Mouse (Mus musculus) cerebellum, adult 18-20 months (tissue): ENCODE results near the gene Wsb1.
A peak's percentile ranks its signal among the peaks of the same experiment; 100 is the strongest.
"Not testable (repeated sequence)": the region's sequence is repeated elsewhere in the genome, so short reads cannot be mapped to it uniquely, and the experiment has no call there.

Experiments
- DNase-seq, 2 experiments: peaks; one replicate each; pipeline ENCODE4 v3.0.0; 2021

The Wsb1 gene

DNA sequence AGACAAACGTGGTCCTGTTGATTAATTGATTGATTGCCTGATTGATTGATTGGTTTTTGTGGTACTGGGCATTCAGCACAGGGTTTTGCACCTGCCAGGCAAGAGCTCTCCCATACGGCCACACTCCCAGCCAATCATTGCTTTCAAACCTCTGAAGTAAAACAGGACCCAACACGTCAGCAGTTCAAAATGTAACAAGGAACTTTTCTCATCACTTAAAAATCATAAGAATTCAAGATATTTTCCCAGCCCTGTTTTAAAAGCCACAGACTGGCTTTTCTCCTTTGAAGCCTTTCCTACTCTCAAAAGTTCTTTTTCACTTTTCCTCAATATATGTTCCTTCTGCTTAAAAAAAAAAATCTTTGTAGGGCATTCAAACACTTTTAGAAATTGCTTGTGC, 9.9 kb upstream of the Wsb1 start:
- DNase-seq, result no peak

DNA sequence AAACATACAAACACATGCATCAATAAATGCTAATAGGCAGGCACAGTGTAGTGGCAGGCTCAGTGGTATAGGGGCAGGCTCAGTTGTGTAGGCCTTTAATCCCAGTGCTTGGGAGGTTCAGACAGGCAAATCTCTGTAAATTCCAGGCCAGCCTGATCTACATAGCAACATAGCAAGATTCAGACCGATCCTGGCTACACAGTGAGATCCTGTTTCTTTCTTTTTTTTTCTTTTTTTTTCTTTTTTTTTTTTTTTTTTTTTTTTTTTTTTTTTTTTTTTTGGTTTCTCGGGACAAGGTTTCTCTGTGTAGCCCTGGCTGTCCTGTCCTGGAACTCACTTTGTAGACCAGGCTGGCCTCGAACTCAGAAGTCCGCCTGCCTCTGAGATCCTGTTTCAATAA, 5.7 kb upstream of the Wsb1 start:
- DNase-seq, result not testable (repeated sequence)

DNA sequence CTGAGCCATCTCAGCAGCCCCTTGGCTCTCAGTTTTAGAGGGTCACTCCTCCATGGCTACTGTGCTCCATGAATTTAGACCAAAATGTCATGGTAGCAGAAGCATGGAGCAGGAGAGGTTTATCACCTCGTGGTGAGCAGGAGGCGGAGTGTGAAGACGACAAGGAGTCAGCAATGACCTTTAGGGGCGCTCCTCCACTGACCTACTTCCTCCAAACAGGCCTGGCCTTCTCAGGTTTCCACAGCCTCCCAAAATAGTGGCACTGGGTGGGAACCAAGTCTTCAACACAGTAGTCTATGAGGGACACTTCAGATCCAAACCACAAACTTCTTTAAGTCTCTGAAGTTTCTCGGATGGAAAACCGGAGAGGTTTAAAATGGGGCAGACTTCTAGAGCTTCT, 4.3 kb upstream of the Wsb1 start:
- no peak for DNase-seq

DNA sequence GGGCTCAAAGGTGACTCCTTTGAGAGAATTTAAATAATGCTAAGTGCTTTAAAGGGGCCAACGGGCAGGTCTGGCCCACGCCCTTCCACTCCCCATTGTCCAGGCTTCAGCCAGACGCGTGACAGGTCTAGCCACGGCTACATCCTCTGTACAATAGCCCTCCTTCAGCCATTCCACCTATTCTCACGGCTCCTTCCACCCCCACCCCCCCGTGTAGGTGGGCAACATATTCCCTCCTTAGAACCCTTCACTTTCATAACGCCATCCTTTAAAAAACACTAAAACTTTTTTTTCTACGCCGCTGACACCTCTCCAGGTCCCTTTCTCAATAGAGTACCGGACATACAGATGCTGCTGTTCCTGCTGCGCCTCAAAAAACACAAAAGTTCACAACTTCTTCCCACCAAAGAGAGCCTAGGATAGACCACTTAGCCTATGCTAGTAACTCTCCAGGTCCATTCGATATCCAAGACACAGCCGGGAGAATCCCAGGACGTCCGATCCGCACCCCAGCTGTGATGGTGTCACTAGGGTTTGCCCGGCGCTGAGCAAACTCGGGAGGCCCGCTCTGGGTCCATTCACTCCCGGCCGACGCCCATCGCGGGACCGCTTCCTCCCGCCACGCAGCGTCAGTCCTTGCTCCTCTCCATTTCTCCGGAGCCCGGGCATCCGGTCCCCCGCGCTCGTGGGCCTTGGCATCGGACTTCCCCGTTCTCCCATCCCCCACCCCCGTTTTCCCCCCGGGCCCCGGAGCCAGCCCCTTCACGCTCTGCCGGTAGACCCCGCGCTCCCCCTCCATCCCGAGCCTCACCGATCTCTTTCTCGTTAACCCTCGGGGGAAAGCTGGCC, 705 bp downstream of the Wsb1 start:
- DNase-seq, result peak; percentile 48 to 62

DNA sequence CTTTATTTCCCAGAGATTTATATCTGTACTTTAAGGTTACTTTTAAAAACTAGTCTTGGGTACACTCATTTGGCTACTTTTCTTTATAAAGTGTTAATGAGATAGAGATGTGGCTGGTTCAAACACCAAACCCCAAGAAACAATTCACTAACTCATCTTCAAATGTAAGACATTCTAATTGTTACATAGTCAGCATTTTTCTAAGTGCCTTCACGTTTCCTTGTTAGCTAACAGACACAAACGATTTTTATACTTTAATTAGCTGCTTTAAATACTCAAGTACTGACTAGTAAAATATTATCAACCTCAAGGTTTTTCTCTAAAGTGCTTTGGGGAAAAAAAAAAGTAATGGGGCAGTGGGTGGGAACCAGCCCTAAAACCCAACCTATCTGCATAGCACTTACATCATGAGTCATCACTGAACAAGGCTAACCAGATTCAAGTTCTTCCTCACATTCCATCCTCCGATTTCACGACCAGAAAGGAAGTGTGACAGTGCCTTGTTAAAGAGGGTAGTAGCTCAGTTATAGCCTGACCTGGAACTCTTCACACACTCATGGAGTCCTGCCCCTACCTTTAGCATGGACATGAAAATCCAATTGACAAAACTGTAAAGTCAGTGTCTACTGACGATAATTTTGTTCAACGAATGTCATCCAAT, 1.5 kb downstream of the Wsb1 start:
- no peak for DNase-seq

DNA sequence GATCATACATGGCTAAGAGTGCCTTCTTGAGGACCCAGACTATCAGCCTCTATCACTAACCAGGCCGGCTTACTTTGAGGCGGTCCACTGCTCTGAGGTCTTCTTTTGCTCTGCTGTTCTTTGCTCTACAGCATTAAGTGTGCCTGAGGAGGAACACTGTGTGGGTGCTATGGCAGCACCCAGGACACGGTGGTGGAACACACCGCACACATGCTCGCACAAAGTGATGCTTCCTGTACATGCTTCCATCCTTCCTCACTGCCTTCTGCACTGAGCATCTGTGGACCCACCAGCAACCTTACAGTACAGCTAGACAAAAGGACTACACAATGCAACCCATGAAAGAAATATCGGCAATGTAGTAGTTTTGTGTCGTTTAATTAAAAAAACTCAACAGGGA, 15.4 kb downstream of the Wsb1 start:
- DNase-seq, result no peak

DNA sequence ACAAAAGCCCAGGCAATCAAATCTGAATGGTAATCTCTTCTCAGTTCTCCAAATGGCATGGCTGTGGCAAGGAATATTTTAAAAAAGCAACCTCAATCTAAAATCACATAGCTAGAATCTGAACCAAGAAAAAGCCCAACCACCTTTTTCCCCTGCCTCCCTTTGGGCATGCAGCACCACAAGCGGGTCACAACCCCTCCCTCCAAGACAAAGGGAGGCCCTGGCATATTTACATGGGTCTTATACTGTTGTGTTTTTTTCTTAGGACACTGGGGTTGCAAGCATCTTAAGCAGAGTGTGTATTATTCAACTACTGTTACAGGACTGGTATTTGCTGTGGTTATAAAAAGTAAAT, 16.1 kb downstream of the Wsb1 start:
- peak in 1 of 2 experiments; percentile 17 for DNase-seq

DNA sequence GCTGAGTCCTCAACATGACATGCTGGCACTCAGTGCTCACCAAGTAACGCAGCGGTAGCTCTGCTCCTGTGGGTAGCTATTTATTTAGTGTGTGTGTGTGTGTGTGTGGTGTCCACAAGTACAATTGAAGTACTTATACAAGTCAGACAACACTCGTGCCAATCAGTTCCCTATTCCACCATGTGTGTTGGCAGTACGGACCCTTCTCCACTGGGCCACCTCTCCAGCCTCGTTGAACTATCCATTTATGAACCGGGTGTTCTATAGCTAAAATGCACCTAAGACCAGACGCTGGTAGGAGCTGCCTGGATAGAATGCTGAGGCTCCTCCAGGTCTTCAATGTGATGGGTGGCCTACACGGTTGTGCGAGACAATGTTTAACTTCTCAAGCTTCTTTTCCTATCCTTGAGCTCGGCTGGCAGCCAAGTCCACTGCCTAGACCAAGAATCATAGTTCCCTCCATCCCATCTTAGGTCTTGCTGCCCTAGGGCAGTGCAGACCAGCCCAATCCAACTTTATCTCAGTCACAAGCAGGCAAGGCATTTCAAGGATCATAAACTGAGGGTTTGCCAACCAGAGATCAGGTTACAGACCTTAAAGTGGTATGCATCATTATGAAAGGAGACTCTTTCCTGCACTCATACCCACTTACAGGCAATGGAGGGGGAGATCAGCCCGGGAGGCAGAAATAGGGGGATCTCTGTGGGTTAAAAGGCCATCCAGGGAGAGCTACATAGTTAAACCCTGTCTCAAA, 16.6 kb downstream of the Wsb1 start:
- DNase-seq, result no peak

DNA sequence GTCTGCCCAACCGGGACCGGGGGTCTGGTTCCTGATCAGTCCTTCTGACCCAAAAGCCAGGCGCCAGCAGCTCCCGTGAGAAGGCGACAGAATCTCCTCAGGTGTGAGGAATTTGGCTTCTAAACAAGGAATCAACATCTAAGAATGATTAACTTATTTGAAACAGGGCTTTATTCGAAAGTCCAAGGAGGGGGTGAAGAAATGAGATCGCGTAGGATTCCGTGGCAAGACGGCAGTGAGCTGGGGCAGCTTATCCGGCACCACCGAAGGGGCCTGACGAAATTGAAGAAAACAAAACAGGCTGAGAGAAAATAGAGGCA, 24.3 kb downstream of the Wsb1 start:
- DNase-seq, result no peak

DNA sequence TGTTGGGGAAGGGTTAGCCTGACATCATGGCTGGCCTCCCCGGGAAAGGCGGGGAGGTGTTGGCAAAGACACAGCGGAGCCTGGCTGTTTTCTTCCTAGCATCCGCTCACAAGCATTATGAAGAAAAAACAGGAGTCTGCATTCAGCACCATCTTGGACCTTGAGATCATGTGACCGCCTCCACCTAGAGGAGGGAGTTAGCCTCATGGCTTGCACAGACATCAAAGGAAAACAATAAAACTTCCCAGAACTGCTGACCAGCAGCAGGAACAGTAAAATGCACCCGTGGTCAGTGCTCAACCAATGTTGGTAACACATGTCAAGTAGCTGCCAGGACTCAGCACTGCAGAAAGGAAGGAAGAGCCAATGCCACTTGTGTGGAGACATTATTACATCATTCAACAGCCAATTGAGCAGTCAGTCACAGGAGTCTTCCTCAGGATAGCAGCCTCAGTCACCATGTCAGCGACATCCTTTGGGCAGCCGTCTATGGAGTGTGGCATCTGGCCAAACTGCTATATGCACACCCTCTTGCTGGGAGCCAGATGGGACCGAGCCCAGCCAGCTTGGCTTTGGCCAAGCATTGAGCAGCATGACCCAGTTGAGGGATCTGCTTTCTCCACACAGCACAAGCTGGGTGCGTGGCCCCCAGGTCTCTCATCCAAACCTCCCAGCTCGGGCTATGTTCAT, 24.8 kb downstream of the Wsb1 start:
- DNase-seq, result peak; percentile 76 to 77

DNA sequence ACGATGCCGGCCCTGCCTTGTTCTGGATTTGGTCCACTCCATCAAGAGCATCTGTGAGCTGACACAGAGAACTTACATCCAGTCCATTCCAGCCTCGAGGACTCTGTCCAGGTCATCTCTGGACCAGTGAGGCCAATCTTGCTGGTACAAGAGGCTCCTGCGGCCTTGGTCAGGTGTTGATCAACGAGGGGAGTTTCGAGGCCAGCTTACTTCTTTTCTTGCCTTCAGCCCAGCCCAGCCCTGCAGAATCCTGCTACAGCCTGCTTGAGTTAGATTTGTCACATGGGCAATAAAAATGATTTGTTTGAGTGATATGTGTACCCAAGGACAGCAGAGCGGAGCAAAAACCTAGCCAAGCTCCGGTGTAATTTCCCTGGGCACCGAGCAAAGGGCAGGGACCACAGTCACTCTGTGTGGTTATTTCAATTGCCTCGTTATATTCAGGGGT, 25.4 kb downstream of the Wsb1 start:
- no peak for DNase-seq

DNA sequence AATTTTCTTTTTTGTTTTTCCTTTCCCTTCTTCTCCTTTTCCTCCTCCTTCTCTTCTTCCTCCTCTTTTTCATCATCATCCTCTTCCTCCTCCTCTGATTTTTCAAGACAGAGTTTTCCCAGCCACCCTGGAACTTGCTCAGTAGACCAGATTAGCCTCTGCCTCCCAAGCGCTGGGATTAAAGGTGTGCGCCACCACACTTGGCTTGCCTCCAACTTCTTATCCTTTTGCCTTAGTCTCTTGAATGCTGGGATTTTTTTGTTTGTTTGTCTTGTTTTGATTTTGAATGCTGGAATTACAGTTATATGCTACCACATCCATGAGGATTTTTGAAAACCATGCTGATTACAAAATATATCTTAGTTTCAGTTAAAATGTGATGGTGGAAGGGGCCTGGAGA, 26.4 kb downstream of the Wsb1 start:
- DNase-seq, result no peak

DNA sequence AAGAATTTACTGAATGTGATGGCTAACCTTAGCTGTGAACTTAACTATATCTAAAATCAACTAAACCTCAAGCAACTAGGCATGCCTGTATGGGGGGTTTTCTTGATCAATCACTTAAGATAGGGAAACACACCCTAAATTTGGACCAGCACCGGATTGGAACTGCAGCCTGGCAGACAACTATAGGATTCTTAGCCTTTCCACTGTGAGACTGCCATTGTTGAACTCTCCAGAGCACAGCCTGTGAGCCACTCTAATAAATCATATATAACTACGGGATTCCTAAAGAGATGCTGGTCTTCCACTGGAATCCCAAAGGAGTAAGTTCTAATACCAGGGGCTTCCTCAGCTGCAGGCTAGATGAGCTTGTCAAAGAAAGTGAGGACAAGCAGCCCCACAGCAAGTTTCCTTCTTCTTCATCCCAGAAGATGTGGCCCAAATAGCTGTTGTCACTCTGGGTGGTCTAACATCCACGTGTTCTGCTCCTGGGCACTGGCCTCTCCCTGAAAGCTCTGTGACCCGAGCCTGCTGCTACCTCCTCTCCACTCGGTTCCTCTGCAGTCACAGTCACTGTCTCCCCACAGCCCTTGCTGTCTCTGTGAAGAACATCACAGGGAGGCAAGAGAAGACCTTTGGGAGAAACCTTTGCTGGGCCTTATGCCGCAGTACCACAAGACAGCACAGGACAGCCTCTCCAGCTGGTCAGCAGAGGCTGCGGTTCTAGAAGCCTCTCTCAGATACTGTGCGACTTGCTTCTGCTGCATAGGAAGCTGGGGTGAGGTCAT, 28.9 kb downstream of the Wsb1 start:
- no peak for DNase-seq

DNA sequence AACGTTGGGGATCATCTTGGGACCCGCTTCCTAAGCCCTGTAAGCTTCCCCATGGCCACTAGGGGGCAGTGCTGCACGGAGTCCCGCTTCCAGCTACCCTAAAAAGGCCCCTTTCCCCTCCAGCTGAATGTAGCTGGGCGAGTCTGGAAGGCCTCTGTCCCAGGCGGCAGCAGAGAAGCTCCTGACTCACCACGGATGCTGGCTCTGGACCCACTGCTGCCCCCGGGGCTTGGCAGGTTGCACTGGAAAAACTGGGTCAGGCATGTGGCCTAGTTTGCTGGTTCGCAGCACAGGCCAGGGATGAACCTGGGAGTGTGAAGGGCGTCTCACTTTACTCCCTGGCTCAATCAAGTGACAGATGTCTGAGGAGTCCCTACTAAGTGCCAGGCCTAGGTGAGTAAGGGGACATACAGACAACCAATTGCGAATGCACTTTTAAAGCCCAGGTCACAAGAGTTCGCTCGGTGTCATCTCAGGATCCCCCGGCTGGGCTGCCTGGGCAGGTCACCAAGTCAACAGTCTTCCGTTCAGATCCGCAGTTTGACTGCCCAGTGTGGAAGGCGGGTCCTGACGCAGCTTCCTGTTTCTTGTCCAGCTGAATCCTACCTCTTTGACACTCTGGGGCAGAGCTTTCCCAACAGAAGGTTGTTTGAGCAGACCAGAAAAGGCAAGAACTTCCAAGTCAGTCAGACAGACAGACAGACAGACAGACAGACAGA, 29.8 kb downstream of the Wsb1 start:
- peak; percentile 87 to 90 for DNase-seq

DNA sequence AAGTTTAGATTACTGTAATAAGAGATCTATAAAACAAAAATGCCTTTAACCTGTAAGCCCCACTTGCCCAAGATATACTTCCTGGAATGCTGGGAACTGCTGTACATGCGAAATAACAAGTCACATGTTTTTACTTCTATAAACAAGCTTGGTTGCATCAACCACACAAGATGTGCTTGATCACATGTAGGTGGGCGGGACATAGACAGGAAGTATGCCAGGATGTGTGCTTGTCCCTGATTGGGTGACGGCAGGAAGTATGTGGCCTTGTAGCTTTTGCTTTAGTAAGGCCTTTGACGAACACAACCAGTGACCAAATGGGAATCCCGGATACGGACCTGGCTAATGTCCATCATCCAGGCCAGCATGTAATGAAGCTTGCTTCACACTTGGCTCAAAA, 31.1 kb downstream of the Wsb1 start:
- no peak for DNase-seq

DNA sequence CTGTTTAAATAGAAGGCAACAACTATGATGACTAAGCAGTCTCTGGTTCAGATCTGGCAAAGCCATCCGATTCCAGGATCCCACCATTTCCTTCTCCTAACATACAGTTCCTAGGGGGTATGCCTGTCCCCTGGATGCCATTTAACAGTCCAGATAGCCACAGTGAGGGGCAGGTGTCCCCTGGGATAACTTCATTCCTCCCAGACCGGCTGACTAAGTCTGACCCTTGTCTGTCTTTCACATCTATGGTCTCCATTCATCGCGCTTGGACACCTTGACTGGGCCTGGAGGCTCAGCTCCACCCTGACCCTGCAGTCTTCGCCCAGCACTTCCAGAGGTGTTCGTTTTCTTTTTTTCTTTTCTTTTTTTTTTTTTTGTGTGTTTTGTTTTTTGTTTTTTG, 31.8 kb downstream of the Wsb1 start:
- no peak for DNase-seq

DNA sequence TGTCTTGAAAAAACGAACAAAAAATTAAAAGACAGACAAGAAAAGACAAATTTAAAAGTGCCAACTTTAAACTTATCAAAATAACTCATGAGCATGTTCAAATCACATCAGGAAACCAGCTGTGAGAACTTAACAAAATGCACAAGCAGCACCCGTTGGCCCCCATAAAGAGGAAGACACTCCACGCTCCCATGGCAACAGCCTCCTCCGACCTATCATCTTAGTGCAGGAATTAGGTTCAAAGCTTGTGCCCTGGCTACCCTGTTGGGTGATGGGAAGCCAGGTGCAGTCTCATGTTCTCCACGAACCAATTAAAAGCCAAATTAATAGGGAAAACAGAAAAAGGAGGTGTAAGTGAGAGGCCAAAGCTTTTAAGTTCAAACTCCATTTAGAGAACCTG, 32.8 kb downstream of the Wsb1 start:
- no peak for DNase-seq

DNA sequence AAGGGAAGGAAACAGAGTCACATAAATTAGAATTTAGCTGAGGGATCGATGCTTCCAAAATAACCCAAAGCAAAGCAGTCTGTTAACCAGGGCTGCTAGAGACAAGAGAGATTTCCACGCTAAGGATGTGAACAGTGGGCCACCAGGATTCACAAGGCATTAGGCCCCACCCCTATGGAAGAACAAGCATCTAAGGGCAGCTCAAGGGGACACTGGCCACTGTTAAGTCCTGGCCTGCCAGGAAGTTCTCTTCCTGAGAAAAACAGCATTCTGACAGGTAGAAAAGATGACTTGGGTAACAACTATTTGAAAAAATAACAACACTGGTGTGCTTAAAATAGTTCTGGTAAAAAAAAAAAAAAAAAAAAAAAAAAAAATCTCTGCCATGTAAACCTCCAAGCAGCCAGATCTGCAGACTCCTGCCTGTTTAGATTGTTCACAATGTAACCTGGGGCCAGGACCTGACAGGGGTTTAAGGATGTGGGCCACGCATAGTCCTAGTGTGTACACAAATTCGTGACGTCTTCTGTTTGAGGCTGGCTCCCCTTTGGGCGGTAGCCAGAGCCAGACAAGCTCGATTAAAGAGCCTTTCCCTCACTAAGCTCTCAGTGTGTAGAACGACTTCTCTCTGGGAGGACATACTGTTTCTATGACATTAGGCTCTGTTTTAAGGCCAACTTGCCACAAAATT, 35.4 kb downstream of the Wsb1 start:
- no peak for DNase-seq

DNA sequence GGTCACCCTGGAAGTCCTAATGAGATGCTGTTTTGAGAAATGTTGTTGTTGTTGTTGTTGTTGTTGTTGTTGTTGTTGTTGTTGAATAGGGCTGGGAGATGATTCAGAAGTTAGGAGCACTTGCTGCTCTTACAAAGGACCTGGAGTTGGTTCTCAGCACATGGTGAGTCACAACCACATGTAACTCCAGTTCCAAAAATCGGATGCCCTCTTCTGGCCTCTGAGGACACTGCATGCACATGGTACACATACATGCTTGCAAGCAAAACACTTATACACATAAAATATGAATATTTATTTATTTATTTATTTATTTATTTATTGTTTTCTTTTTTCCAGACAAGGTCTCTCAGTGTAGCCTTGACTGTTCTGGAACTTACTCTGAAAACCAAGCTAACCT, 36.4 kb downstream of the Wsb1 start:
- no peak for DNase-seq

DNA sequence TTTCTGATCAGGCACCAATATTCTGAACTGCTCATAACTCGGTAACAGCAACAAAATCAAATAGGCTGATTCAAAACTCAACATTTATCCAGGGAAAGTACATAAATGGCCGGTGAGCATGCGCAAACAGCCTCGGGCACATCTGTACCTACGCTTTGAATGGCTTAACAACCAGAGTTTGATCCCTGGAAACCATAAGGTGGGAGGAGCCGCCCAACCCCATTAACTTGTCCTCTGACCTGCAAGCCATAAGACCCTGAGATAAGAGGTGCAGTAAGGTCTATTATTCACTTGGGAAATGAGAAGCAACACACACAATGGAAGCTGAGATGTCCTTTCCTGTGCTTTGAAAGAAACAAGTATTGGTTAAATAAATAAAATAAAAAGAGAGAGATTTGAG, 37.3 kb downstream of the Wsb1 start:
- no peak for DNase-seq

DNA sequence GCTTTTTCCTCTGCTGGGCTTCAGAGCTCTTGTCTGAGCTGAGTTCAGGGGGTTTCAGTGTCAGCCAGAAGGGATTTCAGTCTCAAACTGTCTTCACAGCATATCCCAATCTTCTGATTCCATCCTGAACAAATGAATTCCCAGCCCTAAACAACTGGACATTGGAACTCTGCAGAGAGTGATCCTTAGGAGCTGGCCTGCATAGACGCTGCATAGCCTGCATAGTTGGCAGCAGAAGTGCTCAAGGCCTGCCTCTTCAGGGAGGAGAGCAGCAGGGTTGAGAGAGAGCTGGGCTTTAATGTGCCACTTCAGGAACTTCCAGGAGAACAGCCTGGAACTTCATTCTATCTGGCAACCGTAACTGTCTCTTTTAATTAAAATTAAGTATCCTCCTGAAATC, 38.9 kb downstream of the Wsb1 start:
- DNase-seq, result no peak
